Mouse (Mus musculus) thymus, postnatal 0 days (tissue): Measurements from ENCODE around the gene Hoxa6. TPM values are rescaled to one million over a fixed set of nuclear protein-coding genes. Genes with fewer than 3 reads are reported as not detected.
A peak's percentile ranks its signal among the peaks of the same experiment; 100 is the strongest.

Experiments
- DNase-seq: peaks from one replicate; pipeline ENCODE4 v3.0.0-alpha.2; 2015; ENCODE audit warnings: low spot score
- polyA plus RNA-seq: library from polyadenylated mRNA; unstranded; fragments of >200 nt; fragmentation: Nextera tagmentation; extraction: Ambion mirVana; gene quantifications from 2 replicates; pipeline ENCODE4 v1.2.1, GENCODE M21; 2015

Gene Hoxa6
- polyA plus RNA-seq, 1 experiment from 2014 or later = not detected

DNA sequence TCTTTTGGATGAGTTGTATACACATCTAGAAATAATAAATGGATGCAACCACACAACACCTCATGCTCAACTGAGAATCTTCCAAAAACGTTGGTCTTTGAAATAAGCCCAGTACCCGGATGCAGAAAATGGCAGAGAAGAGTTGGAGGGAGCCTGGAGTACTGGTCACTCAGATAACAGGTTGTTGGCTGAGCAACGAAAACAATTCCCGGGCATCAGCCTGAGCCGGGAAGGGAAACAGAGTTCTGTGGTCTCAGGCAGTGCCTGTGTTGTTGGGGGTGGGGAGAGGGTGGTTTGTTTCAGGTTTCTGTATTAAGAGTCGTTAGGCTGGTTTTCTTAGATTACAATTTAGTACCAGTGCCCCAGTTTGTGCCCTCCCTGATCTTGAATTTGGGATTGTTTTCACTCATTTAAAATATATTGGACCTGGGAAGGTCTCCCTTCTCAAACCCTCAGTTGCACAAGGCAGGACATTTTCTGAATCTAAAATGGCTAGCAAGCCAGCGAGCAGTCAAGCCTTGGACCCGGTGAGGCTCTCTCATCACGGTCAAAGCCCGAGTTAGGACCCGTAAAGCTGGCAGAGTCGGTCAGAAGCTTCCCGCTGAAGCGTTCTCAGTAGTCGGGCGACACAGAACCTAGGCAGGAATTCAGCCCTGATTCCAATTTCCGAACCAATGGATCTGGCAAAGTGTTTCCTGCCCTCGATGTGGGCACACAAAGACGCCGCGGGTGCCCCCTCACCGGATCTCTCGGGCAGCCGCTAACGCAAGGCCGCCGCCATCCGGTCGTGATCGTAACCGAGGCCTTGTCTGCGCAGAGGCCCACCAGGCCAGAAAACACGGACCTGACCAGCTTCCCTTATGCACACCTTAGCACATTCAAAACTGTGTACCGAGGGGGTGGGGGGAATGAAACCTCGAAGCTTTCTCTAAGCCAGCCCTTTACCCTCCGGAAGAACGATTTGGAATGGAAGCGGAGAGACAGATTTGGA is 20.2 kb upstream of the Hoxa6 start:
- no peak for DNase-seq

DNA sequence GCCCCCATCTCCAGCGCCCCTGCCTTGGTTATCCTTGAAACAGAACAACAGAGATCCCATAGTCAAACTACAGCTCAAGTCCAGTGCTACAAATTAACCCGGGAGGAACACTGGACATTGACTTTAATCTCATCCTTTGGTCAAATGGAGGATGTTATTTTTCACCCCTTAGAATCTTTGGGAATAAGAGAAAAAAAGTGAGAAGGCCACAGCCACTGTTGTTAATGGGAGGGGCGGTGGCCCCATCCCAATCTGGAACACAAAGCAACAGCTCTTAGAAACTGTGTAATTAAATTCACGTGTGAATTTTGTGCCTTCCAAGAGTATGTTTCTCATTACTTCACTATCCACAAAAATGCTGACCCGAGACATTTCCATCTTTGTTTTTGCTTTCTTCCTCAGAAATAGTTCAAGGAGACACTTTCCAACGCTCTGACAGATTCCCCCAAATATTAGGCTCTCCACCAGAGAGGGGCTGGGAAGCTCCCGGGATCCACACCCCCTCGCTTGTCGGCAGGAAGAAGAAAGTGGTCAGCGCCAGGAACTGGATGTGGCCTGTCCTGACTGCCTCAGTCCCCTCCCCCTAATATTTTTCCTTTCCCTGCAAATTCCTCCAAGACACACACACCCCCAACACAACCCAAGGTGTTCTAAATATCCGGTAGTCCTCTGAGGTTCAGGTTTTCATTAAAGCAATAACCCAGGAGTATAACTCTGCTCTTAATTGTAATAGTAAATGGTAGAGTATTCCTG is 19.1 kb upstream of the Hoxa6 start:
- DNase-seq = no peak

DNA sequence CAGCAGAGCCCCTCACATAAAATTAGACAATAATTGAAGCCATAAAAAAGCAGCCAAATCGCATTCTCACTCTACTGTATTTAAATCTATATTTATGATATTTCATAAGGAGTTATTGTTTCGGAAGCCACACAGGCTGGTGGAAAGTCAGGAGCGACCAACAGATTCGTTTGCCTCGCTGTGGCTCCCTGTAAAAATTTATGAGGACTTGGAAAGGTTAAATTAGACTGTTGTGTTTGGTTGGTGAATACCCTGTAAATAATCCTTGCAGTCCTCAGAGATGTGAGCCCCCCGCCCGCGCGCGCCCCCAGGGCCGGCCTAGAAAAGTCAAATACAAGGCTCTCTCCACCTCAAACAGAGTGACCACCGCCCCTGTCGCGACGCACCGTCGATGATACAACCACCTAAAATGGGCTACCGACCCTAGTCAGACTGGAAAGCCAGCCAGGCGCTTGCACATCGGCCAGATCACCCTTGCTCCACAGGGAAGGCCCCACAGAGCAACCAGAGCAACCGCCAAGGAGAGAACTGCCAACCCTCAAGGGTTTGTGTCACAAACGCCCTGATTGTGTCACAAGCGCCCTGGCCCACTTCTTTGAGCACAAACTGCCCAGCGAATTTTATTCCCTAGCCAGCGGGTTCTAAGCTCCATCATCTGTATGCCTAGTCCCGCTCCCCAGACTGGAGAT is 18.2 kb upstream of the Hoxa6 start:
- no peak for DNase-seq

GRCm38 (mm10) chr6:52225612-52226568 is 17.4 kb upstream of the Hoxa6 start:
- no peak for DNase-seq

- DNase-seq = no peak
Measured at GRCm38 (mm10) chr6:52224895-52225611, 16.5 kb upstream of the Hoxa6 start.

- no peak for DNase-seq
Measured at GRCm38 (mm10) chr6:52223939-52224760, 15.6 kb upstream of the Hoxa6 start.

- no peak for DNase-seq
Measured at GRCm38 (mm10) chr6:52222729-52223128, 14.2 kb upstream of the Hoxa6 start.

DNA sequence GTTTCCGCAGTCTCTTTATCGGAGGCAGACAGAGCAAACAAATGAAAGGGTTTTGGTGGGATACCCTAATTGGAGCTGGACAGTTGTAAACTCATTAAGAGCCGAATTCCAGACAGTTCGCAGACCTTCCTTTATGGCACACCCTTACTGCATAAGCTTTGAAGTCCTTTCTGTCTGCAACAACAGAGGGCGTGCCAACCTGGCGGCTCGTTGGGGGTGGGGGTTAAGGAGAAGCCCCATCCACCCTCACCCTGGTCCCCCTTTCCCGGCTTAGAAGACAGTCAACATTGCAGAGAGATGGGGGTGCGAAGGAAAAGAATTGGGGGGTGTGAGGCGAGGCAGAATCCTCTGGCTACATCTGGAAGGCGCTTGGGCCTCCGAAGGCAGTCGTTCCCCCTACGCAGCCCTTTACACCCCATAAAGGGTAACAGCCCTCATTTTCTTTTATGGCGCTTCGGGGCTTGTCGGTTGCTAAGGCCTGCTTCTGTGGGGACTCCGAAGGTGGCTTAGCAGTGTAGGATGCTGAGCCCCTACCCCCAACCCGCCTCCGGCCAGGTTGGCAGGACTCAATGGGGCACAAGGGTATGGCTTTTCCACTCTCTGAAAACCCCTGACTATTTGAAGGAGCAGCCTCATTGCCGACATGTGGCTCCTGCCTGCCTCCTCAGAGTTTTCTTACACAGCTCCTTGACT is 13.6 kb upstream of the Hoxa6 start:
- DNase-seq = no peak

- peak; percentile 83 for DNase-seq
Measured at GRCm38 (mm10) chr6:52221337-52221992, 12.9 kb upstream of the Hoxa6 start, which contains the start of gene Hoxa7. TSS of gene Hoxa7 (minus strand) at chr6:52221854.

DNA sequence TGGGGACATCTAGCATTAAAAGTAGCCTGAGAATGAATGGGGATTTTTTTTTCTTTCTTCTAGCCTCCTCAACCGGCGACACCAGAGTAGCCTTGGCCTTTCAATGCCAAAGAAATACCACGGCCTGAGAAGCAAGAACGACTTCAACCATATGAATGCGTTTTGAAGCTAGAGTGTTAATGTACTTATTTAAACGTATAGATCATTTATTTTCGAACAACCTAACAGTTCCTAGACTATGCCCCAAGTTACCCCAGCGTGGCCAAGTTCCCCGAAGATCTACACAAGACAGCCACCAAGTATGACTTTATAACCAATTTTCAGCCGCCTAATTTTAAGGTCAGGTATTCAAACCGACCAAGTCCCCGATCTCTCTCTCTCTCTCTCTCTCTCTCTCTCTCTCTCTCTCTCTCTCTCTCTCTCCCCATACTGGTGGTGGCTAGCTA is 12.4 kb upstream of the Hoxa6 start:
- DNase-seq = no peak

GRCm38 (mm10) chr6:52220003-52220864 is 11.7 kb upstream of the Hoxa6 start:
- DNase-seq = no peak

GRCm38 (mm10) chr6:52219234-52219942 is 10.9 kb upstream of the Hoxa6 start:
- DNase-seq = no peak

- DNase-seq = no peak
Measured at GRCm38 (mm10) chr6:52218643-52219215, 10.2 kb upstream of the Hoxa6 start.

- no peak for DNase-seq
Measured at GRCm38 (mm10) chr6:52217895-52218642, 9.5 kb upstream of the Hoxa6 start.

DNA sequence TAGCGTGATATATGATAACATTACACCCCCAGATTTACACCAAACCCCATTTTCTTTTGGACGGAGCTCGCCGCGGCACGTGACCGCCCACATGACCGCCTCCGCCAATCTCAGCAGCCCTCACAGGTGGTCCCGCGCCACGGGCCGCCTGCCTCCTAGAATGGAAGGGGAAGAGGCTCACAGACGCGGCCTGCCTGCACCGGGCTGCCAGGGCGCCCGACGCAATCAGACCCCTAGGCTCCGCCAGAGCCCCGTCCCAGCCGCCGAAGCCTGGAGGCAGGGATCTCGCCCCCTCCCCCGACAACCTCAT is 8.9 kb upstream of the Hoxa6 start:
- DNase-seq = peak; percentile 57
